12 mouse cellular contexts compared by ENCODE assay signal in genomic region chr12:54105531-54105930, GRCm38 (mm10).
A peak's percentile ranks its signal among the peaks of the same experiment; 100 is the strongest.
DNase-seq lines count a peak whose midpoint lies in the region; ATAC-seq and TF ChIP-seq lines count a peak whose summit lies in the region.
"Had no signal": no experiment of that assay in that cellular context is flagged by ENCODE, and none has a peak within 500 bp of the region (broad histone marks: within the 10 kb centered on the region; RNA-seq: fewer than 3 reads in every experiment).

No protein-coding gene starts in this region.

- 53% methylated on average over 5 of the region's 5 CpGs for WGBS in cerebellum, adult 2 months
- 49% methylated on average over 5 of the region's 5 CpGs for WGBS in kidney, postnatal 0 days

- H3K9ac ChIP-seq in kidney, postnatal 0 days (ENCODE audit: low read depth, low read length): no peak overlapping the region
- H3K9ac ChIP-seq: stomach, embryonic 15.5 days had no signal

- no peaks in the 10 kb centered on the region for H3K4me1 ChIP-seq in cerebellum, adult 2 months (ENCODE audit: control insufficient read depth, insufficient read depth, low read length)
- no peaks in the 10 kb centered on the region for H3K4me1 ChIP-seq in kidney, postnatal 0 days (replicated peaks; ENCODE audit: insufficient read depth, low read length)
- H3K4me1 ChIP-seq: stomach, embryonic 15.5 days had no signal

- no peak for TF ChIP-seq CTCF in cerebellum, adult 2 months (IDR thresholded peaks at IDR 0.05; ENCODE audit: borderline replicate concordance, insufficient read depth, low read depth, low read length)
- TF ChIP-seq CTCF in kidney, postnatal 0 days (IDR thresholded peaks at IDR 0.05; ENCODE audit: low read depth): peak; percentile 55; the same call in 1 of the 2 replicates

- no peak overlapping the region for H3K4me2 ChIP-seq in kidney, postnatal 0 days (ENCODE audit: low read length)
- H3K4me2 ChIP-seq: stomach, embryonic 15.5 days had no signal

- no peaks in the 10 kb centered on the region; the same call in 1 of the 2 replicates for H3K27me3 ChIP-seq in cerebellum, adult 2 months (ENCODE audit: control insufficient read depth, insufficient read depth, low read length)
- no peaks in the 10 kb centered on the region for H3K27me3 ChIP-seq in kidney, postnatal 0 days (ENCODE audit: insufficient read depth, low read length)
- H3K27me3 ChIP-seq: stomach, embryonic 15.5 days had no signal

- H3K36me3 ChIP-seq in kidney, postnatal 0 days (ENCODE audit: insufficient read depth, low read length): no peaks in the 10 kb centered on the region
- H3K36me3 ChIP-seq: stomach, embryonic 15.5 days had no signal

- TF ChIP-seq POLR2A in cerebellum, adult 2 months (IDR thresholded peaks at IDR 0.05; ENCODE audit: borderline replicate concordance, insufficient read depth, low read length): no peak

- DNase-seq in cerebellum, postnatal 14 days: peak; percentile 18 to 20
- DNase-seq in cerebellum, adult 2 months: no peak
- peak; percentile 27 for DNase-seq in kidney, postnatal 0 days (ENCODE audit: low spot score)
- no peak for DNase-seq in kidney, adult 18-20 months
- DNase-seq in thymus, postnatal 0 days (ENCODE audit: low spot score): peak; percentile 32
- DNase-seq in thymus, postnatal 36 days: no peak
- DNase-seq in T-cell, adult 2 months (ENCODE audit: low spot score): no peak
- no peak for DNase-seq in cerebellum, adult 8-10 months
- DNase-seq: adrenal gland, adult 8-10 months; lung, adult 2 months had no signal

- ATAC-seq in kidney, postnatal 0 days (replicated peaks; ENCODE audit: low FRiP score, low read depth): no peak
- ATAC-seq: forebrain, embryonic 16.5 days had no signal

- H3K27ac ChIP-seq in cerebellum, adult 2 months (ENCODE audit: insufficient read depth, low read length): no peak overlapping the region
- no peak overlapping the region for H3K27ac ChIP-seq in kidney, postnatal 0 days
- H3K27ac ChIP-seq: stomach, embryonic 15.5 days had no signal

- H3K4me3 ChIP-seq in cerebellum, adult 2 months (replicated peaks; ENCODE audit: insufficient read depth, low read depth, low read length): no peak overlapping the region
- no peak overlapping the region for H3K4me3 ChIP-seq in kidney, postnatal 0 days (replicated peaks; ENCODE audit: low read depth, low read length)
- H3K4me3 ChIP-seq: stomach, embryonic 15.5 days had no signal

- H3K9me3 ChIP-seq in kidney, postnatal 0 days (replicated peaks; ENCODE audit: low read length): no peaks in the 10 kb centered on the region
- H3K9me3 ChIP-seq: stomach, embryonic 15.5 days had no signal

Comparison
In these comparisons a context has a peak if more than half of its experiments do, and no peak if none do; other contexts are left out.
1. DNase-seq: peak in cerebellum, postnatal 14 days (2 of 2), kidney, postnatal 0 days (single experiment) and thymus, postnatal 0 days (single experiment); none in cerebellum, adult 2 months (0 of 2), kidney, adult 18-20 months (single experiment), thymus, postnatal 36 days (0 of 2), T-cell, adult 2 months (single experiment) and cerebellum, adult 8-10 months (single experiment).